Mouse (Mus musculus): ENCODE measurements at regions not wholly inside any gene's neighbourhood (a gene's known extent, or its start where the extent isn't known, plus 50 kb on each side); places are given as distances from the start of the nearest gene placed in this dataset.

DNA sequence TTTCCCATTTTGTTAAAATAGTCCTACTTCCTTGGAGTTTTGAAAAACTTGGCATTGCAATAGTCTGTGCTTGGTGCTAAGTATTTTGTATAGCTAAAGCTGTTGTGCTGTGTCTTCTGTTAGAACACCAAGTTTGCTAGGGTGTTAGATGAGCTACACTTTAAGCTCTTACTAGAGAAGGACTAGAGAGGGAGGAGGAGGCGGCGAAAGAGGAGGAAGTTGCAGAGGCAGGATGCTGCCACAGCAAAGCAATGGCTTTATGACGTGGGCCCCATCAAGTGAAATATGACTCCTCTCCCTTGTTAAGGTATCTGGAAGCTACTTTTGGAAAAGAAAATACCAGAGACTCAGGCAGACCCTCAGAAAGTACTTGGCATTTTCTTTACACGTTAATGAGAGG lies 167.8 kb upstream of the Pik3r1 start:
- in situ Hi-C loops (cut with MboI, MseI), result no loop called here

DNA sequence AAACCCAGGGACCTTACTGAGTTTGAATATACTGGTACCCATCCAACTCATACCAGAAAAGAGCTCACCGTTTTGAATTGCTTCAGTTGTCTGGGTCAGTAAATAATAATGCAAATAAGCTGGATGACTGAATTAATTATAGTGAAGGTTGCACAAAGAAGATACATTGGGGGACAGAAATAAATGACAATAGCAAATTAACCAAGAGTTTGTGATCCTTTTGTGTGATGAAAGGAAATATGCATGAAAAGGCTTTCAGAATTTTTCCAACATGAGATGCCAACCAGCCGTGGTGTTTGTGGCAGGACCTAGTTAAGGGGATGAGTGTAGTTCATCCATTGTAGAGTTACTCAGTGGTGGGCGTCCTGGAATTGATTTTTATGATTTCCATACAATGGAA lies 186.5 kb upstream of the Pik3r1 start:
- in situ Hi-C loops (cut with MboI, MseI), result no loop called here

DNA sequence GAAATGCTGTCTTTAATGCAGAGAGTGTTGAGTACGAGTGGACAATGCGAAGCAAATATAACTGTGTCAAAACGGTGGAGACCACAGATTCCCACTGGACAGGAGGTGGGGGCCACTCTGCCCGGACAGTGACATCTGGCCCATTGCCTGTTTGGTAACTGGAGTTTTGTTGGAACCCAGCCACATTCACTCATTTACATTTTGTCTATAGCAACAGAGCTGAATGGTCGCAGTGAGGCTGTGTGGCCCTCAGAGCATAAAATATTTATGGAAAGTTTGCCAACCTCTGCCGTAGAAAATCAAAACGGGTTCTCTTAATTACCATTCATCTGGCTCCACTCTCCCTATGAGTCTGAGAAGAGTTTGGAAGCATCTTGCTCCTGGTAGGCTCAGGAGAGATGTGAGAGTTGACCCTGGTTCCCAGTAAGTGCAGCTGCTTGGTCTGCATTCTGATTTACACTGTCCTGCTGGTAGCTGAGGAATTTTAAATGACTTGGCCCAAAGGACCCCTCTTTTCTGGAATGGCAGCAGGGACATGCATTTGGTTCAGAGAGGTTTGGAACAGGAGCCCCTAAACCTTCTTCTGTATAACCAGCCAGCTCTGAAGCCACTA lies 187.9 kb upstream of the Pik3r1 start:
- in situ Hi-C loops (cut with MboI, MseI), result no loop called here

DNA sequence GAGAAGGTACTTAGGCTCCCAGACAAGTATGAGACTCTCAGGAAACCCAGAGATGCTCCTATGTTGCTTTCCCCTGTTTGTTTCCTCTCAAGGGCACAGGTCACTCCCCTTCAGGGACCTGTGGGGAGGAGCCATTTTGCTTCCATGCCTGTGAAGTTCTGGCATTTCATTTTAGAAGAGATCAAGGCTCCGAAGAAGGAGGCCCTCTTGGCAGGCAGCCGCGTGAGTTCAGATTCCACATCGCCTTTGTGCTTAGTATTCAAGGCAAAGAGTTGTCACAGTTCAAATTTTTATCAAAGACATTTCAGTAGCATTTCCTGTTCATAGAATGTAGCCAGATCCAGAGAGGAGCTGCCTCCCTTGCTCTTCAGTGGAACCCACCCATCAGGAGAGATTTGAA lies 189.8 kb upstream of the Pik3r1 start:
- in situ Hi-C loops (cut with MboI, MseI), result no loop called here

DNA sequence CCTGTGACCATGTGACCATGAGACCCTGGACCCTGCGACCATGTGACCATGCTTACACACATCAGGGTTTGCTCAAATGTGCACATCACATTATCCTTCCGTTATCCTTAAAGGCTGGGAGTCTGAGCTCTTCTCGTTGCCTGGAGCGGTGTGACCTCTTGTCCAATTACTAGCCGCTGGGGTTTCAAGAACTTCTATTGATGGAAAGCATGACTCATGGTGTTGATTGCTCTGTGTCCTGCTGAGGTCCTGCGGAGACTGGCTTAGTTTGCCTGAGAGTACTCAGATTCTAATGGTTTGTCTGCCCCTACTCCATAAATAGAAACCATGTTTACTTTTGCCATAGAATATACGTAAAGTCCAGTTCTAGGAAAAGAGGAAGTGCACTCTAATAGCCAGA lies 197.5 kb upstream of the Pik3r1 start:
- in situ Hi-C loops (cut with MboI, MseI), result no loop called here

DNA sequence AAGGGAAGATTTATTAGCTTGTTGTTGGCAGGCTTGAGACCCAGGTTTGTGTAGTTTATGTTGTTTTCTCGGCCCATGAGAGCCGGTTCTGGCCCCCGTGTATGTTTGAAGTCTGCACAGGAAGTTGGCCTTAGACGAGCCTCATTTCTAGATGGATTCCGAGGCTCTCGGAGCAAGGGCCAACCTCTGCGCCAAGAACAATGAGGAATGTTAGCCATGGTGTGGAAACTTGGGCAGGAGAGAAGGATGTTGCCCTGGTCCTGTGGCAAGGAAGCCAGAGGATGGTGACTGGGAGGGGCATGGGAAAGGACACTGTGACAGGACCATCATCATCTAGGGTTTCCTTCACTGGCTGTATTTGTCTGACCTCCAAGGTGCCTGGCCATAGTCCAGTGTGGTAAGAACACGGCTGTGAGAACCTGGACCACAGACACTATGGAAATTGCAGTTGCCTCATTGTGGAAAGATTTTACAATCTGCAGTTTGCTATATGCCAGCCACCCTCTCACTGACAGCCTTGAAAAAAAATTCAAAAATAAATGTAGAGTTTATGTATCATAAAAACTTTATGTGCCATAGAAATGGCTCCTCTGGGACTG lies 198.9 kb upstream of the Pik3r1 start:
- in situ Hi-C loops (cut with MboI, MseI), result no loop called here

DNA sequence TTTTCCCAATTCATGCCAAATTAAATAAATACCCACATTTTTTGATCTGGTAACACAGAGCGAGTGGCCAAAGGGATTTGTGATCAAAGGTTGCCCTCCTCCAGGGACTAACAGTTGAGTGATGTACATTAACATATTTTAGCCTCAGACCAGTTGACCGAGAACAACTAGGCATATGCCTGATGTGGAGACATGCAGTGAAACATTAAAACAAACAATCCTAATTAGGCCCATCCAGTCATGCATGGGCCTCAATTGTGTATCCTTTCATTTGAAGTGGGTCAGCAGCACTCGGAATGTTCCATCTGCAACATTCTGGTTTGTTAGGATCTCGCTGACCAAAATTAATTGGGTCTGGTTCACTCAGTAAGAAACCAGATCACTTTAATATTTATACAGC lies 199.4 kb upstream of the Pik3r1 start:
- in situ Hi-C loops (cut with MboI, MseI), result no loop called here

DNA sequence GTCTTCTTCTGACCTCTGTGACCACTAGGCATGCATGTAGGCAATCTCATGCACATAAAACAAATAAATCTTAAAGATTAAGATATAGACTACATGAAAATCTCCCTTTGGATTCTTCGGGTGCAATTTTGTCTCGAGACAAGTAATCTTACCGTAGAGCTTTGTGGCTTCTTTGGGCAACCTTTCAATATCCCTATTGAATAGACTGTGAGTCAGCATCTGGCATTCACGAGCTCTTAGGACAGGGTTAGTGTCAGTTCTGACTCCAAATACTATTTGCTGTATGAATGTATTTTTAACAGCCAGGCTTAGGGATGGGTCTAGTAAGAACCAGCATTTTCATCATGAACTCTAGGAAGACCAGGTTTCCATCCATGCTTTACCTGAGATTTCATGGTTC lies 208.7 kb upstream of the Pik3r1 start:
- in situ Hi-C loops (cut with MboI, MseI), result no loop called here

DNA sequence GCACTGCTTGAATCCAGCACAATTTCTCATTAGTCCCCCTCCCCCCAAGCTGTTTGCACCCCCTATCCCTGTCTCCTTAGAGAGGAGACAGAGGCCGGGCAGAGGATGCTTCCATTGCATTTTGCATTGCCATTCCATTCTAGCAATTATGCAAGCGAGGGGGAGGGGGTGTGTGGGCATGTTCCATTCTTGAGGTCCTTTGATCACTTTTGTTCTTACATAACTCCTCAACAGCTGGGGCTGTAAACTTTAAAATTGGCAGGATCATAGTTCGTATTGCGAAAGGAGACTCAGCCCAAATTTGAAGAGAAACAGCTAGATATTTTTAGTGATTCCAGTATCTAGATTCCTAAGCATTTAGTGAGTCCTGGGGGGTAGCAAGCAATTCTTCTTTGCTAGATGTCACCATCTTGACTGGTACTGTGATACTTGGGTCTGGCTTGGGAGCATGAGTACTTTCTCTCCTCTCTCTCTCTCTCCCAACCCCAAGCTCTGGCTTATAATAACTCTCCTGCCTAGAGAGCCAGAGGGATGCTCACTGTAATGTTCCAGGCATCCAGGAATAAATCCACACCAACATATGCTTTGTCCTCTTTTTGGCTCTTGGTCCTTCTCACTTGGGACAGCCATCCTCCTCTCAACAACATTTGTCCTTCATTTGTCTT lies 212.3 kb upstream of the Pik3r1 start:
- in situ Hi-C loops (cut with MboI, MseI), result no loop called here

DNA sequence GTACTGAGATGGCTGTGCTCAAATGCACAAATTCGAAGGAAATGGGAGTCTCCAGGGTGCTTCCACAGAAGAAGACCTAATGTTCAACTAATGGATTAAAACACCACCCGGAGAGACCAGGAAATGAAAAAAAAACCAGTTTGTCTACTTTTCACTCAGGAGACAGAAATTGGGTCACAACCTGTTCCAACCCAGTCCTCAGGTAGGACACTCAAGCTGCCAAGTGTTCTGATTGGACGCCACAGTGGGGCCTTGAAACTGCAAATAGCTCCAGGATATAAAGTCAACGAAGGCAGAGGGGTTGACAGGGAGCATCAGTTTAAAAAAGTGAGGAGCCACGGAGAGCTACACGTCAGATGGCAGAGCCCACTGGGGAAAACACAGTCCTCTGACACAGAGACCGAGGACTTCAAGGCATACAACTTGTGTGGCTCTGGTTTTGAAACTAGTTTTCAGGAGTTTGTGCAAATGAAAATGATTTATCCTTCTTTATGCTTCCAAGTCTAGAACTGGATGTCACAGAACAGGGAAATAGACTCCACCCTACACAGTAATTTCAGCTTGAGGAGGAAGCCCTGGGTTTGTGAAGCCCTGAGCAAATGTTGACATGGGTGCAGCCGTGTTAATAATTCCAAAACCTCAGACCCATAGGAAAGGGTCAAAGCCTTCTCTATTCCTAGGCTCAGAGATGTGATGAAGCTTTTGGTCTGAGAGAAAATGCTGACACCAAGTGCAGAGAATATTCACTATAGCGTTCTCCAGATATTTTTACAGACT lies 220.8 kb upstream of the Pik3r1 start:
- in situ Hi-C loops (cut with MboI, MseI), result no loop called here

DNA sequence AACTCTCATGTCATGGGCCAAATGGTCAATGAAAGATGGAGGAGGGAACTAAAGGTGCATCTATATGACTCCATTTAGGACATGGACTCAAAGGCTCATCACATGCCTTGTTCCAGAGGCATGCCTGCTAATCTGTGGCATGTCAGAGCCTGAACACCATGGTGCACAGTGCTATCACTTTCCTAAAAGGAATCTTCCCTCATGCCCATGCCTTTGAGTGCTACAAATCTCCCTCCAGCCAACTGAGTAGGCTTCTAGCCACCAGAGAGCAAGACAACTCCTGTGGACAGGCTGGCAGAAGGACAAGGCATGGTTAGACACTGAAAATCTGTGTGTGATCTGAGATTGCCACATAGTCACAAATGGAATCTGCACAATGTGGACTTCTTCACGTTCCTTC lies 223.7 kb upstream of the Pik3r1 start:
- in situ Hi-C loops (cut with MboI, MseI), result no loop called here

DNA sequence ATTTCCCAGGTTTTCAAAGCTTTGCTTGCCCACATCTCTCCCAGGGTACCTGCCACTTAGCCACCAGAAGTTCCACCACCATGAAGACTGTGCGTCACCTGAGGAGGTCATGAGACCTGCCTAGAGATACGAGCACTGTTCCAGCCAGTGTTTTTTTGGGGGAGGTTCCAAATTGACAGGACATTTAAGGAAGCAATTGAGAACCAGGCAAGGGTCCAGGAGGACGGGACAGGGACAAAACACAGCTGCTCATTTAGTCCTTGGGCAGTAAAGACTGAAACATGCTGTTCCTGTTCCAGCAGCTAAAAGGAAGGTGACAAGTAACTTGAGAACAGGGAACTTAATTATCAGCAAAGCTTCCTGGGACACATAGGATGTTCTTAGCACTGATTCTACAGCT lies 226.8 kb upstream of the Pik3r1 start:
- in situ Hi-C loops (cut with MboI, MseI), result no loop called here

DNA sequence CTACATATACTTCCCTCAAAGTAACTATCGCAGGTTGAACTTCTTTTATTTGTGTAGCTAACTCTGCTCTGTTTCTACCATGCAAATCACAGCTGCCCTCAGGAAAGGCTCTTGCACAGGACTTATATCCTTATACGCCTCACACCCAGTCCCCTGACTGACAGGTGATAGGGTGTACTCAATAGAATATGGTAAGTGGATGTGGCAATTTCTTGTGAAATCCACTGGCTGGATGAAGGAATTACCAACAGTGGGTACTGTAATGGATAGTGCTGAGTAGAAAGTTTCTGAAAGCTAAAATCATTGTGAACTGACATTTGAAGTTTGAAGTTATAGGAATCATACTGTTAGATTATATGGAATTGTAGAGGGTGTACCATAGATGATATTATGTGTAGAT lies 227.5 kb upstream of the Pik3r1 start:
- in situ Hi-C loops (cut with MboI, MseI), result no loop called here

DNA sequence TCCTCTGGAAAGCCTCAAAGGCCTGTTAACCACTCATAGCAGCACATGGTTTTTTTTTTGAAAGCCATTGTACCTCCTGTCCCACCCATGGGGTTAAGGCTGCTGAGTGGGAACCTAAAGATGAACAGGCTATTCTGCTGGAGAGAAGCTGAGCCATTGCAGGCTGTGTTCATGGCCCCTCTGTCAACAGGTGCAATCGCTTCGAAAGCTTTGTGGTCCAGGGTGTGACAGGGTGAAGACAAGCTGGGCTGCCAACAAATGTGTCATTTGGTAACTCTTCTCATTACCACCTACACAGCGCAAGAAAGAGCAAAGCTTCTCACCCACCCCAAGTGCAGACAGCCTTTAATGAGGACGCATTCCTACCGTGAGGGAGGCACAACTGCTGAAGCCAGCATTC lies 228.1 kb upstream of the Pik3r1 start:
- in situ Hi-C loops (cut with MboI, MseI), result no loop called here

DNA sequence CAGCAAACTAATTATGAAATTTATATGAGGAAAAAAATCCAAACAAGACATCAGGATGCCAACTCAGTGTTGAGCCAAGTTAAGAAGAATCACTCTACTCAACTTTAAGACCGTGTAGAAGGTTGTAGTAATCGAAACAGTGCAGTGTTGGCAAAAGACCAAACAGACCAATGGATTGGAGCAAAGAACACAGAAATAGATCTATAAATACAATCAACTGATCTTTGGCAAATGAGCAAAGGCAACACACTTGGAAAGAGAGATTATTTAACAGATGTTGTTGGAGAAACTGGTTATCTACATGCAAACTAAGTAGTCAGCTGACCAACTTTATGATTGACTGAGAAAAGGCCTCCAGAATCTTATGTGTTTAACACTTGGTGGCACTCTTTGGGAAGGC lies 229.4 kb upstream of the Pik3r1 start:
- in situ Hi-C loops (cut with MboI, MseI), result no loop called here

DNA sequence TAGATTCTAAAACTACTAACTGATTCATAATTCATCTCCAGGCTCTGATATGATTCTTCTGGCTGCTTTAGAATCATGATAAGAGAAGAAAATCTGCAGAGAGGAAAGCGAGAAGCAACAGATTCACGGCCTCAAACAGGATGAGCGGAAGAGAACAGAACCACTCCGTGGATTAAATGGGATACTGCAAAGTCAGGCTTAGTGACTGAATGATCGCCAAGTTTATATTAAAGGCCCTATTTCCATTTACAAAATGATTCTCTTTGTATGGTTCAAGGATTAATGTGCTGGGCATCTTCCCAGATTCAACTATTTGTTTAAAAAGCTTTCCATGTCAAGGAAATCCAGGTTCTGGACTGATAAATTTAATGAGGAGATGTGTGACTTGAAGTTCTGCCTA lies 238.5 kb upstream of the Pik3r1 start:
- in situ Hi-C loops (cut with MboI, MseI), result no loop called here

DNA sequence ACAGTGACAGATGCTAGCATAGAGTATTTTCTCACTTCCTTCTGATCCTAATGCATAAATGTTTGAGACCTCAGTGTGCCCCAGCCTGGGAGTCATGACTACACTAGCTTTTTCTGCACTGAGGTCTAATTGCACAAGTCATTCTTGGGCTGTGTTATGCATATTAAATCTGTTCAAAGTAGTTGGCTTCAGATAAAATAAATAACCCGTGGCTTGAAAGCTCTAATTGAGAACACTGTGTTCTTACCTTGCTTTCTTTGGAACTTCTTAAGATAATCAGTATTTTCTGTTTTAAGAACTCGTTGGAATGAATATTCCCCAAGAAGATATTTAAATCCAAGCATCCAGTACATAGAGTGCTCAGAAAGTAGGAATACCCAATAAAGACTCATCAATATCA lies 243.9 kb upstream of the Pik3r1 start:
- in situ Hi-C loops (cut with MboI, MseI), result no loop called here

DNA sequence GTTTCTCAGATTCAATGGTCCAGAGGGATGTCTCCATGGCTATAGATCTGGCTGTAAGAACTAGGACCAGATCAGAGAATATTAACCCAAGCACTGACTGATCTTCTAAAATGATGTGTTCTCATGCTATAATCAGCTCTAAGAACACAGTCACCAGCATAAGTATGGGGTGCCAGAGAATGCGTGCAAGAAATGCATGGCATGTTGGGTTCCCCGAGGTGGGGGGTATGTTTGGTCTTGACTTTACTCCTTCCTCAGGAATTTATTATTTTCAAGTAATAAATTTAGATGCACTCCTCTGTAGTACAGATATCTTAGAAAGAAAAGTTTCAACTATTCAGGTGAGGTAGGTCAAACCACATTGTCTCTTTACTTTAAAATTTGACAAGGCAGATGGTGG lies 246.5 kb upstream of the Pik3r1 start:
- in situ Hi-C loops (cut with MboI, MseI), result no loop called here

DNA sequence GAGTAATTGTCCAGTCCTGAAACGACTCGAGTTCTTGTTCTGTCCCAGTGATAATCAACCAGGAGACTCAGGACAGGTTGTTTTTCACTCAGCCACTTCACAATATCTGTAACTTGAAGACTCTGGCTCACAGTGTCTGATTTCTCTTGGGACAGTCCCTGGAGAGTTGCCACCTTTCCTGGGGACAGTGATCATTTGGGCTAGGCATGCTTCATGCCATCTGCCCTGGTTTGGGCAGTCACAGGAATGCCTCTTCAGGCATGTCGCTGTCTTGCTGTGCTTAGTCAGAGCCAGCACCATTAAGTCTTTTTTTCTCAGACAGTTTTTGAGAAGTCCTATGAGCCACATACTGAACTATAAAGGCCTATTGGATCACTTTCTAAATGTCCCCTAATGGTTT lies 246.9 kb upstream of the Pik3r1 start:
- in situ Hi-C loops (cut with MboI, MseI), result no loop called here

DNA sequence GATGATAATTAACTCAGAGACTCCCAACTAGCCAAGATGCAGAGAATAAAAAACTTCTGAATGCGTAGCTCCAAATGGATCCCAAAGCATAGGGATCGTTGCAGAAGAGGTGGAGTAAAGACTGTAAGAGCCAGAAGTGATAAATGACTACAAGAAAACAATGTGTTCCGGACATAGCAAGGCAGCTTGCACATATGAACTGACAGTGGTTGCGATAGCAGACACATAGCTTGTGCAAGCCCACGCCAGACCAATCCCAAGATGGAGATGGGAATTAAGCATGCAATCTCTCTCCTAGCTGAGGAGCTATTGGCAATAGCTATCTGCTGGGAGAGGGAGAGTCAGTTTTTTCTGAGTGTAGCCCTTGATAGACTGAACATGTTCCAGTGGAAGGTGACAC lies 248.5 kb upstream of the Pik3r1 start:
- in situ Hi-C loops (cut with MboI, MseI), result no loop called here

DNA sequence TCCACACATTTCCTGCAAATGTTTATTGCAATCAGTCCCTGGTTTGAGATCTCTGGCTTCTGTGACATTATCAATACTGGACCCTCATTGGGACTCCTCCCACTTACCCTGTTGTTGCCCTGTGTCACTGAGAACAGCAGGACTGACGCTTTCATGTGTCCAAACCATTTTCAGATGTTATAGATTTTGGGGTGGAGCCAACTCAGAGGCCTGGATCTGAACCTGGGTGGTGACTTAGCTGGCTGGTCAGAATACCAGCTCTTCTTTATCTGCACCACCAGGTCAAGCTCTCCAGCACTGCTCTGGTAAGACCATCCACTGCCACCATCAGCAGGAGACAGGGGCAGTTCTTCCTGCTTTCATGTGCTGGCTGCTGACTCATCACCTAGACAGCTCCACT lies 254.3 kb upstream of the Pik3r1 start:
- in situ Hi-C loops (cut with MboI, MseI), result no loop called here

DNA sequence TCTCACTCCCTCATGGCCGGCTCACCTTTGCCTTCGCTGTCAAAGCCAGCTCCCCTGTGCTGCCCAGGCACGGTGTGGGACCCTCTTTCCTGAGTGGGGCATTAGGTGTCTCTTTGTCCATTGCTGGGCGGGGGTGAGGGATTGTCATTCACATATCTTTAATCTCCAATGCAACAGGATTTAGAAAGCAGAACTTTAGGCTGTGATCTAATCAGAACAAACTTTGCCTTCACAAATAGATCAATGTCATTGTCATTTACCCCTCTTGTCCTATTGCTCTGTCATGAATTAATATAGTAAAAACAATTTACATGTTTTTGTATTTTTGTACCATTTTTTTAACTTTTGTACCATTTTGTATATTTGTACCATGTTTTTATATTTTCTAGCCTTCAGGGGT lies 254.7 kb upstream of the Pik3r1 start:
- in situ Hi-C loops (cut with MboI, MseI), result no loop called here

DNA sequence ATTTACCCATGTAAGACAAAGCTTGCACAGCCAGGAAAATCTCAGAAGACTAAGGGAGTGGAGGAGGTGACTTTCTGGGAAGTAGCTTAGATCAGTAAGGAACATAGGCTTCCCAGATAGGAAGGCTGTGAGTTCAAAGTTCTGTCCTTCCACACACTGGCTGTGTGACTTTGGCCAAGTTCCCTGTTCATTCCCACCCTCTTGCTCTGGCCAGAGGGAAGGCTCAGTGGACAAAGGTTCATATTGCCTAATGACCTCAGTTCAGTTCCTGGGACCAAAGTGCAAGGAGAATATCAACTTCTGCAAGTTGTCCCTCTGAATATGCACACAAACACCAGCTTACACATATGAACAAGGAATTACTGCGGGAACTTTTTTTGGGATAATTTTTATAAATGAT lies 255.6 kb upstream of the Pik3r1 start:
- in situ Hi-C loops (cut with MboI, MseI), result no loop called here

Measured in T-helper 2 cell (primary cell).